Mouse (Mus musculus) heart, postnatal 14 days (tissue): ENCODE data around the gene Alyref. TPM values are rescaled to one million over a fixed set of nuclear protein-coding genes. Genes with fewer than 3 reads are reported as not detected.
"Not testable (repeated sequence)": the region's sequence is repeated elsewhere in the genome, so short reads cannot be mapped to it uniquely, and the experiment has no call there.

ENCODE experiments used
- DNase-seq, 2 experiments: peaks; one replicate each; pipeline ENCODE4 v3.0.0; 2021 to 2022
- intact Hi-C: fragments of 180-260 bp; cut with DNase I; formaldehyde crosslinking; loops from one replicate; pipeline ENCODE4 v1.15.1; 2025
- total RNA-seq, 2 experiments: library from RNA; stranded (reverse); gene quantifications; 2 replicates each; pipeline ENCODE4 v1.2.3; 2021

The Alyref gene
- total RNA-seq, 2 experiments from 2014 or later, result 57.8 to 59.9 TPM

GRCm38 (mm10) chr11:120608241-120609034 lies 10.3 kb upstream of the Alyref start, which contains the start of gene Npb:
Gene Npb (plus strand): TSS chr11:120608477.
- intact Hi-C loops, result no loop called here
- DNase-seq, result no peak

DNA sequence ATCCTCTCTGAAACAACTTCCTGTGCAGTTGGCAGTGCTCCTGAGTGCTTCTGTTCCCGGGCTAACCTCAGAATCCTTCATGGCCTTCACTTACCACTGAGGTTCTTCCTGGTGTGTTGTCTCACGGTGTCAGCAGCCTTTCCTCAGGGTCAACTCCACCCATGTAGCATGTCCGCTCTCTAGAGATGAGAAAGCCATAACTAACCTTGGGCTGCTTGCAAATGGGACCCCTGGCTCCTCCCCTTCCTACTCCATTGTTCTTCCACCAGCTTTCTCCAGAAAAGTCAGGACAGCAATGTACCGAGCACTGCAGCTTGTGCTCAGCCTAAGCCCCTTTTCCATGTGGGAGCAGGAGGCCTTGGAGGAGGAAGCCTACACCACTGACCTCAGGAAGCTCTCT lies 8.6 kb upstream of the Alyref start:
- no peak for DNase-seq
- intact Hi-C loops, result no loop called here

DNA sequence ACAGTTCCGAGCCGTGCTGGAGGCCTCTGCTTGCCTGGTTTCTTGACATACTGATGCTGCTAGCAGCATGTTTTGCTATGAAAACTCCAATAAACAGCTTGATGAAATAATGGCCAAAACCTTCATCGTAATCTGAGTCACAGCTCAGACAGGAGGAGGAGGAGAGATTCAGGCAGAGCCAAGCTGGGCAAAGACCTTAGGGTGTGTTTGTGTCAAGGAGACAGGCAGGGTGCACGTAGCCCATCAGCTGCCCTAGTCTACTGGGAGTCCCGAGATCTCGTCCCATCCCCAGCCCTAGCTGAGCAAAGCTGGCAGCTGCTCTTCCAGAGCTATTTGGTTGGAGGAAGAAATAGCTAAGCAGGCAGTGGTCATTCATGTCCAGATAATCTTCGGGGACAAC lies 7.5 kb upstream of the Alyref start:
- no peak for DNase-seq
- intact Hi-C loops, result no loop called here

GRCm38 (mm10) chr11:120603545-120603944 lies 5.4 kb upstream of the Alyref start:
- intact Hi-C loops, result no loop called here
- DNase-seq, result no peak

DNA sequence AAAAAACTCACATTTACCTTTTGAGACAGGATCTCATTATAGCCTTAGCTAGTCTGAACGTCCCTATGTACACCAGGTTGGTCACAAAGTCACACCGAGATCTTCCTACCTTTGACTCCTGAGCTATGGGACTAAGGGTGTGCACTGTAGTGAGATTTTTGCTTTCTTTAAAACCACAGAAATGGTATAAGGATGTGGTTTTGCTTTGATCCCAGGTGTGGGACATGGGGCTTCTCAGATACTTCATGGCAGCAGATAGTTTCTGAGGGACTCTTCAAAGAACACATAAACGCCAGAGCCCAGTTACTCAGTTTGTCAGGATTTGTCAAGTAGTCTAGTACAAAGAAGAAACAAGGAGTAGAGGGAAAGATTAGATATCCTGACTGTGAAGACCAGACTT lies 2.6 kb upstream of the Alyref start:
- DNase-seq, result no peak
- intact Hi-C loops, result no loop called here

DNA sequence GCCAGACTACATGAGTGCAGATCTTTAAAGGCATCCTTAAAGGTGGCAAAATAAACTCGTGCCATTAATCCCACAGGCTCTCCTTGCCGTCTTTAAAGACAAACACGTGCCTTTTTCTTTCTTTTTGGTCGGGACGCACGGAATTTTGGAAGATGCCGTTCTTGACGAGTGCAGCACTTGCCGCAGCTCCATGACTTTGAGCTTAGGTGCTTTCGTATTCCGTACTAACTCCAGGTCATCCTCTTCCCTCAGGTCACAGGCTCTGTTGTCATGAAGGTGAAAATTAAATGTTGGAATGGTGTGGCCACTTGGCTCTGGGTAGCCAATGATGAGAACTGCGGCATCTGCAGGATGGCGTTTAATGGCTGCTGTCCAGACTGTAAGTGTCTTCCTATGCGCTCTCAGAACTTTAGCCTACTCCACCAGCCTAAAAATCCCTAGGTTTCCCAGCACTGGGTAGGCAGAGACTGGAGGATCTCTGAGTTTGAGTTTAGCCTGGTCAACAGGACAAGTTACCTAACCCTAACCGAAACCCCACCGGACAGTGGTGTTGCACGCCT lies 905 bp upstream of the Alyref start:
- intact Hi-C loops, result no loop called here

GRCm38 (mm10) chr11:120597240-120598235 lies 627 bp downstream of the Alyref start:
- intact Hi-C loops, result no loop called here
- no peak for DNase-seq

More for the DNA sequence above, 905 bp upstream of the Alyref start:
- no peak for DNase-seq

DNA sequence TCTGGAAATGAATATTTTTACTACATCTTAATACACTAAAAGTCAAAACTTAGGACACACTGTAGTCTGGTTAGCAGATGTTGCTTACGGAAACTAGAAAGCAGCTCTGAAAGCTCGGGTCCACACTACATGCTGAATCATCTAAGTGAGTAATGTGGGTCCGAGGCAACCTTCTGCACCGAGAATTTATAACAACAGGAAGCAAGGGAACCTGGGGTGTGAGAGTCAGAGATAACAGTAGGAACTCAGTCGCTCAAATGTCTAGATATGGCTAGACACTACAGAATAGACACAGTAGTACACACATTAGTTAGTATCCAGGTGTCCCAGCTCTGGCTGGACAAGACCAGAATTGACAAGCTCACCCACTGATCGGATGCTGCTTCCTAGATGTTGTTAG lies 9.6 kb downstream of the Alyref start:
- intact Hi-C loops, result no loop called here
- no peak for DNase-seq

DNA sequence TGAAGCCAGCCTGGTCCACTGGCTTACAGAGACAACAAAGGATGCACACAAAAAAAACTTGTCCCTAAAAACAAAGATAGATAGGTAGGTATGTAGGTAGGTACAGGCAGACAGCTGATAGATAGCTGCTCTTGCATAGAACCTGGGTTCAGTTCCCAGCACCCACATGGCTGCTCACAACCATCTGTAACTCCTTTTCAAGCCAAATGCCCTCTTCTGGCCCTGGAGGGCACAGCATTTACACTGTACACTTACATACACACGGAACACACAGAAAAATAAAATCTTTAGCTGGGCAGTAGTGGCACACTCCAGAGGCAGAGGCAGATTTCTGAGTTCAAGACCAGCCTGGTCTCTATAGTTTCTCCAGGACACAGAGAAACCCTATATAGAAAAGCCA lies 14.2 kb downstream of the Alyref start:
- DNase-seq, result no peak
- intact Hi-C loops, result no loop called here

DNA sequence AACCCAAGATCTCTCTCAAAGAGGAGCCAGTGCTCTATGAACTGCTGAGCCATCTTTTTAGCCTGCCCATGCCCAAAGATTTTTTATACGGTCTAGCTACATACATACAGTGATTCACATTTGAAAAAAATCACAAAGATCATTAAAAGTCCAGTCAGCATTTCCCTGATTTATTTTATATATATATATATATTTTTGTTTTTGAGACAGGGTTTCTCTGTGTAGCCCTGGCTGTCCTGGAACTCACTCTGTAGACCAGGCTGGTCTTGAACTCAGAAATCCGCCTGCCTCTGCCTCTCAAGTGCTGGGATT lies 15.2 kb downstream of the Alyref start:
- DNase-seq, intact Hi-C loops: not testable (repeated sequence)

DNA sequence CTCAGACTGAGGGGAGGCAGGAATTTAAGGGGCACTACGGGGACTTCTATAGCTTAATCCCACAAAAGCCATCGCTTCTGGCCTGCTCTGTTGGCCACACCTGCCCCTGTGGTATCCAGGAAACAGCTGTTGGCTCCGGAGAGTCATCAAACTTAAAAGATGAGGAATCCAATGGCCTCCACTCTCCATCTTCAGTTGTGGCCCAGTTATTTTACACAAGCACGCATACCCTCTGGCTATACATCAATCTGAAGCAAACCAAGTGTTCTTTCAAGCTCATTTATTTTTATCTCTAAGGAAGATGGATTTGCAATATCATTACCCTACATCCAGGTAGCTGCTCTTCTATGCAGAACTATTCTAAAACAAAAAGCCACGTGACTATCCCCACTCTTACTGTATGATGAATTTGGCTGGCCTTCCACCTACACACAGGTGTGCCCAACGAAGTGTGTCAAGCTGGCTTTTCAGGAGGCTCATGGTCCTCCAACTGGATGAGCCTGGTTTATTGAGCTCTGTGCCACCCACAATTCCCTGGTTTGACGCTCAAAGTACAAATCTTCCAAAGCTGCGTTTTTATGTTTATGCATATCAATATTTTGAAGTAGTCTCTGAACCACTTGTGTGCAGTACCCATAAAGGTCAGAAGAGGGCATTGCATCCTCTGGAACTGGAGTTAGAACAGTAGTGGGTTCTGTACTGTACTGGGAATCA lies 15.7 kb downstream of the Alyref start:
- peak; percentile 14 to 46 for DNase-seq
- intact Hi-C loops, result no loop called here

- DNase-seq, result peak; percentile 93
- intact Hi-C loops, result no loop called here
Measured at GRCm38 (mm10) chr11:120581490-120582267, 16.5 kb downstream of the Alyref start, which contains the start of gene Arhgdia. Gene Arhgdia (minus strand): TSS chr11:120581624.

DNA sequence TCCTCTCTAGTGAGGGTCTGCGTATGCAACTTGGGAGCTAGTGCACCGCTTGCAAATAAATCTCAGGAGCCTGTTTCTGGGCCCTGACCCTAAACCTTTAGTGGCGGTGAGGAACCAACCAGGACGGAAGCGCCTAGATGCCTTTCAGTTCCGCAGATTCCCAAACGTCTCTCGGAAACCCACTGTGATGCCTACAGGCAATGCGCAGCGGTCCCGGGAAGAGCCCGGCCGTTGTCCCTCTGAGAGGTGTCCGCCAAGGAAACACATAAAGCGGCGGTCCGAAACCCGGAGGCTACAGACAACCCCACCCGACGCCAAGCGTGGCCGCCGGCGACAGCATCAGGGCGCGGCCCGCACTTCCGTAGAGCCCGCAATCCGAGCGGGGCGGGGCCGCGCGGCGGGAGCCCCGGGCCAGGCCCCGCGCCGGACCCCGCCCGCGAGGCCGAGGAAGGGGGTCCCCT lies 17.3 kb downstream of the Alyref start:
- intact Hi-C loops, result no loop called here
- DNase-seq, result peak; percentile 58 to 67

DNA sequence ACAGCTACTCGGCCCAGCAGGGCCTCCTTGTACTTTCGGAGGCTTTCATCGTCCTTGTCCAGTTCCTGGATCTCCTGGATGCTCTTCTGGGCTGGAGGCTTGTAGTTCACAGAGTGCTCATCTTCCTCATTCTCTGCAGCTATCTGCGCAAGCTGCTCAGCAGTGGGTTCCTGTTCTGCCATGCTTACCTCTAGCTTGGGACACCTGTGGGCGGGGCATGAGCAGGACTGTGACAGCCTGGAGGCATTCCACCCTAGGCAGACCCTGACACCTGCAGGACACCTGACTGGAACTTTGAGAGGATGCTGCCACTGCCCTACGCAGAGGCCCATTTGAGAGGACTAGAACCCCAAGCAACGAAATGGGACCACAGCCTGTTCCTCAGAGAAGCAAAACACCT lies 18.0 kb downstream of the Alyref start:
- intact Hi-C loops, result no loop called here
- peak in 1 of 2 experiments; percentile 11 for DNase-seq

DNA sequence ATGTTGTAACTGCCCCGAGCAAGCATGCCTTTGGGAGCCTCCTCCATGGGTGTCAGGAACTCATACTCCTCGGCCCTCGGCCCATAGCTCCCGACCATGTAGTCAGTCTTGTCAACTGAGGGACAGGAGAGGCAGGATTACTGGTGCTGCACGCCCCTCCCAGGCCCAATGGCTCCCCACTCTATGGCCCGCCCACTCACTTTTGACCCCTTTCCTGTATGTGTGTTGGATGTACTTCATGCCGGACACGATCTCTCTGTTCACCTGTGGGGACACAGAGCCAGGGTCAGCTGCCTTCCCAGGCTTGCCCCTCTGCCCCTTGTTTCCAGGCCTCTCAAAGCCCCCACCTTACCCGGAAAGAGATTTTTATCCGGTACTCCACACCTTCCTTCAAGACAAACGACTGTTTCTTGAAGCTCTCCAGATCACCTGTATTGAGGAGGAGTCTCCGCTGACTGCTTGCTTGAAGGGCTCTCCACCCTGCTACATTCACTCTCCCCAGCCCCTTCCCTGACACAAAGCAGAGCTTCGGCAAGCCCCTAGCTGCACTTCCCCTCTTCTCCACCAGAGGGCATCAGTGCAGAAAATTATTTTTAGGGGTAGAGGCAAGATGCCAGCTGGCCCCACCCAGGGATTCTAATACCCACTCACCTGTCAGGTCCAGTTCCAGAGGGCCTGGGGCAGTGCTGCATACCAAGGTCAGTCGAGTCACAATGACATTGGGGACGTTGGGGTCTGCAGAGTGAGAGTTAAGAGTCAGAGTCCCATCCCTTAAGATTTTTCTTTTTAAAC lies 18.7 kb downstream of the Alyref start:
- peak; percentile 79 to 85 for DNase-seq
- intact Hi-C loops, result loop anchor here (1.0 to 5.0 kb wide), 2 partner anchors 65 to 133 kb away; partner anchors contain the start of genes Cenpx and Lrrc45

DNA sequence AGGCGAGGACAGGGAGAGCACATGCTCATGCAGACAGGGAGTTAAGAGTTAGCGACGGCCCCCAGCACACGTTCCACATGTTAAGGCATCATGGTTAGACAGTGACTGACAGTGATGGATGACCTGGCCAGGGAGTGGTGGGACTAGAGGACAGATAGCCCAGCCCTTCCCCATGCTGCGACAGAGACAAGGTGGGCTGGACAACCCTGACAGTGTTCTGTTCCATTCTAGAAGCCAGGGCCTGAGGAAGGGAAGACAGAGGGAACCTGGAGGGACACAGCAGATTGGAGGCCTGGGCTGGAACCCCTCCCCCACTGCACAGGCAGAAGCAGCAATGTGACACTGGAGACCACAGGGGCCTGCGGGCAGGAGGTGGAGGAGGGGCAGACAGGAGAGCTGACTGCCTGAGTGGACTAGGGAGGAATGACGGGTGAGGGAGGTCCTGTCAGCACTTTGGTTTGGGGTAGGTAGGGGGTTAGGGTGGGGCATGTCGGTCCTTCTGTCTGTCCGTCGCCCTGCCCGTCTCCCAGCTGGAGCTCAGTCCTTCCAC lies 19.4 kb downstream of the Alyref start:
- DNase-seq, result no peak
- intact Hi-C loops, result loop anchor here (1.0 to 5.0 kb wide), 2 partner anchors 64 to 134 kb away; partner anchors contain the start of genes Cenpx and Lrrc45

DNA sequence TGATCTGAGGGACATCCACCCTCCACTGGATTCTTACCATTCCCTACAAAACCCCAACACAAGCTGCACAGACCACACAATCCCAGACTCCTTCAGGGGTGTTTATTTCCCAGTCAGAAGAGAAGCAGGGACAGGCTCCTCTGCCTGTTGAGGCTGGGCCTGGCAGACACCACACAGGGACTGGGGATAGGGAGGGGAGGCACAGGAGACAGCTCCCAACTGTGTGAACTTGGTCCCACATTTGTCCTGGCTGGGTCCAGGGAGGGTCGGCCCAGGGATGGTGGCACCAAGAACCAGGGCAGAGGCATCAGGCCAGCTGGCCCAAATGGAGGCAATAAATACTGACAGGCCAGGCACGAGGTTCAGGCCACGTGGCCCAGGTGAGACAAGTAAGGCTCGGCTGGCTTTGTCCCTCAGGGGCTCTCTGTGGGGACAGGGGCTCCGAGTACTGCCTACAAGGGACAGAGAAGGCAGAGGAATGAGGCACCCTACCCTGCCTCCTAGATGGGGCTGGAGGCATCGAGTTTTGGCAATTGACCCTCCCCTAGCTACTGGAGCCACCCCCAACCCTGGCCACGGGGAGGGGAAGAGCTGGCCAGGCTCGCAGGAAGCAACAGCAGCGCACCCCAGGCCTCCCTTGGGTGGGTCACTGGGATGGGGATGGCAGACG lies 20.0 kb downstream of the Alyref start:
- intact Hi-C loops, result loop anchor here (5.0 kb wide), 1 partner anchor 134 kb away; the partner anchor contains the start of genes Cenpx and Lrrc45
- no peak for DNase-seq
